Mouse (Mus musculus) megakaryocyte progenitor cell, adult 5-6 weeks (primary cell): Measurements from ENCODE around the gene Vamp9. TPM values are rescaled to one million over a fixed set of nuclear protein-coding genes. Genes with fewer than 3 reads are reported as not detected.
A peak's percentile ranks its signal among the peaks of the same experiment; 100 is the strongest.

Source experiments
- ATAC-seq: replicated peaks from 2 replicates; pipeline ENCODE4 v1.8.0; 2016; ENCODE audit warnings: mild to moderate bottlenecking, moderate TSS enrichment, inconsistent platforms; ENCODE audit not compliant: poor library complexity
- total RNA-seq, 2 experiments: library from RNA; stranded (forward) in 1 of 2; stranded (reverse) in 1 of 2; fragments of 157-497, 149-512 nt in 1 of 2; fragments of 200-1000 nt in 1 of 2; gene quantifications; 2 replicates each; pipeline versions ENCODE4 v1.2.3 to v1.2.4; 2015 to 2017

The Vamp9 gene
- total RNA-seq, 2 experiments from 2014 or later = not detected

GRCm38 (mm10) chr5:99941273-99941672 lies 35.2 kb downstream of the Vamp9 start:
- ATAC-seq = no peak

- no peak for ATAC-seq
These were observed 35.9 kb downstream of the Vamp9 start for GRCm38 (mm10) chr5:99941776-99942502.

DNA sequence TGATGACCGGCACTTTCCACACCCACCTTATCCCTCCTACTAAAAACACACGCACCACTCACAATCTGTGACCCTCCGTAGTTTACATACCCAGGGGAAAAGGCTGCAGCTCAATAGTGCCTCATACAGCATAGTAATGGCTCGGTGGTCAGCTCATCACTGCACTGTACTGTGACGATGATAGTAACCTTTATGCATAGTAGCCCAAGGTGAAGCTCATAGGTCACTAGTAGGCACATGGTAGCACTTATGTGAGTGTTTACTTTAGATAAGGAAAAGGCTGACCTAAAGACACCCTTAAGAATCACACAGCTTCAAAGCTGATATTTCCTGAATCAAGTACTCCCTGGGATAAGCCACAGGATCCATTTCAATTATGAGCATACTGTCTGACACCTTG lies 46.5 kb downstream of the Vamp9 start:
- ATAC-seq = peak; percentile 17; the same call in 1 of the 2 replicates

DNA sequence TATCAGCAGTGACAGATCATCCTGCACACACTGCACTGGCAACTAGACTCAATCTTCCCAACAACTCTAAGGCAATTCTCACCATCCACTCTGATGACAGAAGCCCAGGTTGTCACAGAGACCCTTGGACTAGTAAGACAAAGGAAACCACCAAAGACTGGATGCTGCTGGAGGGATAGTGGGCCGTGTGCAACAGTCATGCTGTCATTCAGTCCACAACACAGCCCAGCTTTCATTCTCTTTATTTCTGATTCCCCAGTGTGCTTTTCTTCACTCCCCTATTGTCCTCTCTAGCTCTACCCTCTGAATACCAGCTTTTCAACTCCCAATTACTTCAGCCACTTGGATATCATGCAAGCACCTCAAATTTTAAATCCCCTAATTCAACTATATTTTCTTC lies 47.8 kb downstream of the Vamp9 start:
- no peak for ATAC-seq

DNA sequence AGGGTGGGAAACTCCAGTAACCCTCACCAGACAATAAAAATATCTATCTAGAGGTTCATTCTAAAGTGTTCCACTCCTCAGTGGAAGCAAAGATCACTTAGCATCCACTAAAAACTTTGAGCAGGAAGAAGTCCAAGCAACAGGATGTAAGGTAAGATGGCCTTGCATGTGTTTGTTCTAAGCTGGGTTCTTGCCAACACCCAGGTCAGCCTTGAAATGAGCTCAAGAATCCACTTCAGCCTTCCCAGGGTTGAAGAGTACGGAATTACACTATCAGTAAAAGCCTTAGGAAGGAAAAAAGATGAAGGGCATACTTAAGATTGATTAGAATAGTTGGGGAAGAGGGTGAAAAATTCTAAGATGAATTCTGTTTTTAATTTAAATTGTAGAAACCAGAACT lies 52.6 kb downstream of the Vamp9 start:
- ATAC-seq = no peak

DNA sequence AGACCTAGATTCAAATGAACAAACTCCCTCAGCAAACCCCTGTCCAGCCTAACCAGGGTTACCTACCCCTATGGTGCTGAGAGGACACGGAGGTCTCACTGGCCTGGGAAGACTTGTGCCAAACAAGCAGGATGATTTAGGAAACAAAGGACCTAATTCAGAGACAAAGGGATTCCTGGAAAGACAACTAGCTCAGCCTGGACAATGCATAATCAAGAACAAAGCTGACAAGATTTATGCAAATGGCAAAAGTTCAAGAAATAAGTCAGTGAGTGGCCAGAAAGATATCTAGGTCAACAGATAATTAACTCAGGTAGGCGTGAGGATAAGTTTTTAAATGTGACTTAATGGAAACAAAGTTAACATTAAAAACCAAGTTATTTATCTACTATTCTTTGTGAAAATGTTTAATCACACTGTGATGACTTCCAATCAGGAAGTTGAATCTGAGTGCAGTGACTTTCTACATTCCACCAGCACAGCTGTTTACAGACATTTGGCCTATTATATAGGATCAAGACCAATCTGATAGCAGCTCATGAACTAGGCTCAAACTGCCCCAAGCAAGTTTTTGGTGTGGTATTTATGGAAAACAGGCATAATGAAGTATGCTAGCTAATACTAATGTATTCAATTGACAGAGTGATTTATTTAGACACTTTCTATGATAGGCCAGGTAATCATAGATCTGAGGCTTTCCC lies 53.3 kb downstream of the Vamp9 start:
- no peak for ATAC-seq

DNA sequence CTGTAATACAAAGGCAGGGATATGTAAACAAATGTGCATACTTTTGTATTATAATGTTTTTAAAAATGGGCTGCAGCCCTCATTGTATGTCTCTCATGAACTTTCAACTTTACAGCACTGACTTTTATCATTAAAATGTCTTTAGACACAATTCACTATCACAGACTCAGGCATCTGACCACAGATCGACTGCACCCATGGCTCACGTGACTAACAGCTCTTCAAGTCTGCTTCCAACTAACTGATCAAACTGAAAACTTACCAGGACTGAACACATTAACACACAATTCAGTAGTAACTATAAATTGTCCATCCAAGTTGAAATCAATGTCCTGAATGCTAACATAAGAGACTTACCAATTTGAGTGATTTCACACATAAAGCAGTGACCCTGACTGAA lies 53.9 kb downstream of the Vamp9 start:
- ATAC-seq = peak; percentile 25

GRCm38 (mm10) chr5:99973941-99974340 lies 67.9 kb downstream of the Vamp9 start:
- peak; percentile 40 for ATAC-seq

DNA sequence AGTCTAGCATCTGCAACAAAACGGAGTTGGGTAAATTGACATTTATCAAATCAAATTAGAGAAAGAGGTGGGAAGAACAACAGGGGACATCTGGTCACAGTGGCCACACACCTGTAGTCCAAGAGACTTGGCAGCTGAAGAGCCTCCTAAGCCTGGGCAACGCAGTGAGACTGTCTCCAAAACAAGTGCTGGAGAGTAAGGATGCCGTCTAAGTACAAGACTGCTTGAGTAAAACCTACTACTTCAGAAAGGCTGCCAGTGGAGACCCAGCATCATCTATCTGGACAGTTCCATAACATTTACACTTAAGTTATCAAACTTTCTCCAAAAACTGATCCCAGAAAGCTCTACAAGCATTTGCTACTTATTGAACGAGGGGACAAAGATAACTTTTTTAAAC lies 69.0 kb downstream of the Vamp9 start:
- ATAC-seq = no peak

GRCm38 (mm10) chr5:99975776-99976175 lies 69.7 kb downstream of the Vamp9 start:
- ATAC-seq = no peak

DNA sequence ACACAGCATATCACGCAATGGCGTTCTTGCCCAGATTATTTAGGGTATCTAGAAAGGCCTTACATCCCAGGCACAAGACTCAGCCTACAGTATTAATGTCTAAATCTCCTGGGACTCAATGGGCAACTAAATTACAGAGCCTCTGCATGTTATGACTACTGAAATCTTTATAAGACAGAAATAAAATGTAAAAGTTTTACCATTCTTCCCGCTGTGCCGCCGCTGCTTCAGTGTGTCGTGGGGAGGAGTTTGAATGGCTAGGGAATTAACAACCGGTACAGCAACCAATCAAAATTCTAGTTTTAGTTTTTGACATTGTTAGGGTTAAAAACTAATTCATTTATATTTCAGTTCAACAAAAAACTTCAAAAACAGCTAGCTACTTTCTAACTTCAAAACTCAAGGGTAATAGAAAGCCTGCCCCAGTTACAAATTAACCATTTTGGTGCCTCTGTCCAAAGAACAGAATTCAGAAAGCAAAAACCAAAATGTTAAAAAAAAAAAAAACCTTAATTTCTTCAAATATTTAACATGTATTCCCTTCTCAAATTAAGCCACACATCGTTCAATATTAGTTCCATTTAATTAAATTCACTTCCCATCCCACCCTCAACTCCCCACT lies 70.4 kb downstream of the Vamp9 start:
- ATAC-seq = no peak

DNA sequence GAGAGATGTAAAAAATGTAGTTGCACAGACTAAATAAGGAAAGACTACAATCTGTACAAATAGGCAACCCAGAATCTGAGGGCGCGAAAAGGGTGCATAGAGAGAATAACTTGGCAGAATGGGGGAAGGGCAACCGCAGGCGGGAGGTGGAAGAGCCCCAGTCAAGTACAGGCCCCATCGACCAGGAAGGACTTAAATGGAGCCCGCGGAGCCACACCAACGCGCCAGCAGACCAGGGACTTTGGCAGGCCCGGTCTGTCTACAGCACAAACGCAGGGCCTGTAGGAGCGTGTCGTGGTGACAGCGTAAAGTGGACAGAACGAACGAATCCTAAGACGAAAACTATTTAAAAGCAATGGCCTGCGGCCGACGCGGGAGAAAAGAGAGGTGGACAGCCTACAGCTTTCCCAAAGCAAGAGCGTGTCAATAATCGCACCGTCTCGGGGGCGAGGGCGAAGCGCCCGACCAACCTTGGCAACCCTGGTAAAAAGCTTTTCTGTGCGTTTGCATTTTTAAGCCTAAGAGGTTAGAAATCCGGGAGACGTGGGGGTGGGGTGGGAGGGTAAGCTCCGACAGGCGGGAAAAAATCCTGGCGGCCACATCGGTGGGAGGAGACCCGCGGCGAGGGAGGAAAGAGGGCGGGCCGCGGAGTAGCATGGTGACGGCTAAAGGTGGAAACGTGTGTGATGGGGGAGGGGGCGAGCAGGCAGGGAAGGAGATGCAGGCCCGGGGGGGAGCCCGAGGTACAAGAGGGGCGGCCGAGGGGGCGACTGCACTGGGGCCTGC lies 71.7 kb downstream of the Vamp9 start:
- ATAC-seq = peak; percentile 64

DNA sequence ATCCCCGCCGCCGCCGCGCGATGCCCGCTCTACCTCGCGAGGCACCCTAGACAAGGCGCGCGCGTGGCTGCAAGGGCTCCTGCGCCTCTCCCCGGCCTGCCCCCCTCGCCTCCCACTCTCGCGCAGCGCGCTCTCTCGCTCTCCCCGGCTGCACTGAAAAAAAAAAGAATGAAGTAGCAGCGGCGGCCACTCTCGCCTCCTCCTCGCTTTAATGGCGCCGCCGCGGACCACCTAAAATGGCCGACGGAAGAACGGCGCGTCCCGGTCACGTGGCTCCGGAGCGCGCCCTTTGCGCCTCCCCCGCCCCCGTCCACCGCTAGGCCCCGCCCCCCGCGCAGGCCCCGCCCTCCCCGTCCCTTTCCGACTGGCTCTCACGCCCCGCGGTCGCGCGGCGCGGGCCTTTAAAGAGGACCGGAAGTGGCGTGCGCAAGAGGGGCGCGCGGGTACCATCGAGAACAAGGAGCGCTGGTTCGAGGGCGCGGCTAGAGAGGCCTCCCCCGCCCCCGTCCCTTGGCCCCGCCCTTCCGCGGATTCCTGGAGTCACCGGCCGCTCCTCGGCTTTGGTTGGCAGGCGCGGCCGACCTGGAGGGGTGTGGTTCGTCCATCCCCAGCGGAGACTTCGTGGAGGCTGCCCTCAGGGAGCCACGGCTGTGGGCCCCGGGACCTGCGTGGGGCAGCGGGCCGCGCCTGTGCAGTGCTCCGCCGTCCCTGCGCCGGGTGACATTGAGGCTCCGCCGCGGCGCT lies 72.8 kb downstream of the Vamp9 start, which contains the start of the genes Hnrnpd and 4930524J08Rik:
Gene Hnrnpd, minus strand, starts transcription at position 240 of the 744 bp plus-strand sequence.
Gene 4930524J08Rik, plus strand, starts transcription at position 363 of the 744 bp plus-strand sequence.
- peak; percentile 75 for ATAC-seq

- ATAC-seq = peak; percentile 12
These were observed 77.5 kb downstream of the Vamp9 start for GRCm38 (mm10) chr5:99983452-99984061.

DNA sequence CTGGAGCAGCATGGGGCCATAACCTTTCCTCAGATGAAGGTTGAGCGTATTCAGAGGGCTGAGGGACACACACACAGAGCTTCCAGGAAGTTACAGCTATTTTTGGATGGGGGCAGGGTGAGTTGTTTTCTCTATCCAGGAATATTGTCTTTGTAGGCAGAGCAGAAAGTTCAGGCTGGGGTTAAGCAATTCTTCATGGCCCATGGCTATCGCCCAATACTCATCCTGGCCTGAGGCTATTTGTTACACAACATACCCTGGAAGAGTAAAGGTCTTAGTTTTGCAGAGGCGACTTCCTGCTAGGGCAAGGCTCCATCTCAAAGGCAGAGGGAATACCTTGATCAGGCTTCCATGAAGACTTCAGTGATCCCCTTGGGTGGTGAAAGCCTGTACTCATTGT lies 88.1 kb downstream of the Vamp9 start:
- no peak for ATAC-seq

GRCm38 (mm10) chr5:99994680-99995079 lies 88.6 kb downstream of the Vamp9 start:
- no peak for ATAC-seq

DNA sequence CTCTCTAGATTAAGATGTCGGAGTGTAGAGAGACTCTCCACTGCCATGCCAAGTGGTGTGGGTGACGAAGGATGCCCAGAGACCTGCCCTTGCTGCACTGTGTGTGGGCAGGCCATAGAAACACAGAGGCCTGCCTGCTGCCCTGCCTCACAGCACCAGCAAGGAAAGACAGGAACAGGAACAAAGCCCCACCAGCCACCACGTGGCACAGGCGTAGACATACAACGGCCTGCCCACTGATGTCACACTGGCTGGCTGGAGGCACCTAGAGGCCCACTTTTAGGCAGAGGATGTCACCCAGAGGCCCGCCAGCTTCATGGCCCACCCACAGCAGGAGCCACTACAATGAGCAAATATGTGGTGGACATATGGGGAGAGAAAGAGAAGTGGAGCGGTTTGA lies 94.0 kb downstream of the Vamp9 start:
- peak; percentile 76 for ATAC-seq

DNA sequence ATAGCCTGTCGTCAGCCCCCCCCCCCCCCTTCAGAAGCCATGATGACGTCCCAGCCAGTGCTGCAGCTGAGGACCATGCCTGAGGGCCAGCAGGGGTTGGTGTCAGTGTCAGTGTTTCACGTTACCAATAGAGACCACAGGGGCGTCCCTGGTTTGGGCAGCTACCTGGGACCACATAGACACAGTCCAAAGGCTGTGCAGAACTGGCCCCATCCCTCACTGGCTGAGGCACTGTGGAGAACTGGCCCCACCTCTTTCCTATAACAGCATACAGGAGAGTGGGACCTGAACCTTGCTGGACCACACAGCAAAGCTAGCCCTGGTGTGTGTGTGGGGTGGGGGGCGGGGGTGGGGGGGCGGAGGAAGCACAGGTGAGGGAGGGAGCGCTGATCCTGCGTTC lies 94.4 kb downstream of the Vamp9 start:
- ATAC-seq = no peak
